ENCODE assay signal across 10 mouse cellular contexts in genomic region chr11:115894755-115895520, GRCm38 (mm10). TPM values are rescaled to one million over a fixed set of nuclear protein-coding genes. Genes with fewer than 3 reads are reported as not detected.
A peak's percentile ranks its signal among the peaks of the same experiment; 100 is the strongest.
DNase-seq lines count a peak whose midpoint lies in the region; ATAC-seq and TF ChIP-seq lines count a peak whose summit lies in the region.
"Had no signal": no experiment of that assay in that cellular context is flagged by ENCODE, and none has a peak within 500 bp of the region (broad histone marks: within the 10 kb centered on the region; RNA-seq: fewer than 3 reads in every experiment).

No protein-coding gene starts in this region.

- H3K4me1 ChIP-seq in heart, embryonic 10.5 days, result peaks cover 53% of the 10 kb centered on the region
- H3K4me1 ChIP-seq in cerebellum, adult 2 months (ENCODE audit: control insufficient read depth, insufficient read depth, low read length), result no peaks in the 10 kb centered on the region

- H3K9me3 ChIP-seq in heart, embryonic 10.5 days, result no peaks in the 10 kb centered on the region
- H3K9me3 ChIP-seq: heart, embryonic 13.5 days; midbrain, embryonic 12.5 days had no signal

- no peak for ATAC-seq in inflammation-experienced regulatory T-cells, adult 6 months

- no peak overlapping the region for H3K4me3 ChIP-seq in heart, embryonic 10.5 days
- H3K4me3 ChIP-seq in cerebellum, adult 2 months (replicated peaks; ENCODE audit: insufficient read depth, low read depth, low read length), result no peak overlapping the region
- H3K4me3 ChIP-seq: heart, embryonic 13.5 days; midbrain, embryonic 12.5 days had no signal

- WGBS in heart, embryonic 10.5 days, result 61% methylated on average over 14 of the region's 14 CpGs
- 74% methylated on average over 14 of the region's 14 CpGs for WGBS in cerebellum, adult 2 months

- no peaks in the 10 kb centered on the region for H3K27me3 ChIP-seq in heart, embryonic 10.5 days (ENCODE audit: insufficient read depth, poor library complexity, severe bottlenecking)
- no peaks in the 10 kb centered on the region for H3K27me3 ChIP-seq in cerebellum, adult 2 months (ENCODE audit: control insufficient read depth, insufficient read depth, low read length)
- H3K27me3 ChIP-seq: heart, embryonic 13.5 days; midbrain, embryonic 12.5 days had no signal

- DNase-seq in heart, embryonic 10.5 days (ENCODE audit: low spot score), result peak; percentile 83
- no peak for DNase-seq in heart, adult 8-10 months (ENCODE audit: low spot score)
- peak; percentile 38 for DNase-seq in 416B (ENCODE audit: low read depth)
- DNase-seq in cerebellum, adult 2 months, result peak; percentile 39 to 56
- DNase-seq in kidney, postnatal 25 days, result peak; percentile 58
- no peak for DNase-seq in gastrocnemius, adult 8-10 months (ENCODE audit: low spot score in 2 of 2)
- DNase-seq in adrenal gland, adult 8-10 months, result no peak

- TF ChIP-seq POLR2A in cerebellum, adult 2 months (IDR thresholded peaks at IDR 0.05; ENCODE audit: borderline replicate concordance, insufficient read depth, low read length), result no peak

- H3K27ac ChIP-seq in heart, embryonic 10.5 days, result no peak overlapping the region
- H3K27ac ChIP-seq in cerebellum, adult 2 months (ENCODE audit: insufficient read depth, low read length), result no peak overlapping the region
- H3K27ac ChIP-seq: heart, embryonic 13.5 days; midbrain, embryonic 12.5 days had no signal

- no peak for TF ChIP-seq CTCF in cerebellum, adult 2 months (IDR thresholded peaks at IDR 0.05; ENCODE audit: borderline replicate concordance, insufficient read depth, low read depth, low read length)

- H3K36me3 ChIP-seq in heart, embryonic 10.5 days, result peaks cover 54% of the 10 kb centered on the region

RNA-seq across cellular contexts. Expression of gene Smim5, which starts 4.8 kb away (rescaled TPM):
- 13.7 and 17.9 TPM in 2 replicates for polyA plus RNA-seq in heart, embryonic 10.5 days (2016; fragmentation: Nextera tagmentation; extraction: Ambion mirVana)
- total RNA-seq in heart, adult 8-10 months (2022), result 10 to 100 TPM; 11.0 to 28.2 (median 14.6) TPM
- 1.3 and 1.7 TPM in 2 replicates for polyA plus RNA-seq in cerebellum, adult 2 months (2012; rRNA removed)
- 1 to 10 TPM in 2 of 3 experiments, under 1 TPM in 1; 0.40 to 1.4 (median 1.1) TPM for polyA plus RNA-seq in inflammation-experienced regulatory T-cells, adult 6 months (2017; shearing (Covaris generic))
- under 1 TPM in 3 of 4 experiments, not detected in 1; 0.61 to 0.88 (median 0.72) TPM for total RNA-seq in gastrocnemius, adult 8-10 months (2022)
- under 1 TPM; 0.29 to 0.65 (median 0.42) TPM for total RNA-seq in adrenal gland, adult 8-10 months (2022)

RNA-seq across cellular contexts. Expression of gene Smim6, which starts 16.9 kb away (rescaled TPM):
- 1.6 and 1.7 TPM in 2 replicates for polyA plus RNA-seq in heart, embryonic 10.5 days (2016; fragmentation: Nextera tagmentation; extraction: Ambion mirVana)
- not detected for total RNA-seq in heart, adult 8-10 months (2022)
- polyA plus RNA-seq in cerebellum, adult 2 months (2012; rRNA removed), result 0.11 TPM in 1 of 2 replicates, not detected in the other
- 1 to 10 TPM; 2.7 to 5.1 (median 4.3) TPM for polyA plus RNA-seq in inflammation-experienced regulatory T-cells, adult 6 months (2017; shearing (Covaris generic))
- not detected for total RNA-seq in gastrocnemius, adult 8-10 months (2022)
- not detected for total RNA-seq in adrenal gland, adult 8-10 months (2022)

RNA-seq across cellular contexts. Expression of gene Myo15b, which starts 36.7 kb away (rescaled TPM):
- 0.23 and 0.31 TPM in 2 replicates for polyA plus RNA-seq in heart, embryonic 10.5 days (2016; fragmentation: Nextera tagmentation; extraction: Ambion mirVana)
- under 1 TPM in 1 of 4 experiments, not detected in 3; 0.06 TPM for total RNA-seq in heart, adult 8-10 months (2022)
- polyA plus RNA-seq in cerebellum, adult 2 months (2012; rRNA removed), result 0.16 and 0.32 TPM in 2 replicates
- polyA plus RNA-seq in inflammation-experienced regulatory T-cells, adult 6 months (2017; shearing (Covaris generic)), result not detected
- not detected for total RNA-seq in gastrocnemius, adult 8-10 months (2022)
- total RNA-seq in adrenal gland, adult 8-10 months (2022), result 1 to 10 TPM in 1 of 4 experiments, under 1 TPM in 2, not detected in 1; 0.09 to 1.1 (median 0.32) TPM

RNA-seq across cellular contexts. Expression of gene Sap30bp, which starts 38.1 kb away (rescaled TPM):
- polyA plus RNA-seq in heart, embryonic 10.5 days (2016; fragmentation: Nextera tagmentation; extraction: Ambion mirVana), result 29.4 and 35.8 TPM in 2 replicates
- 10 to 100 TPM; 14.7 to 21.3 (median 16.2) TPM for total RNA-seq in heart, adult 8-10 months (2022)
- 49.5 and 53.5 TPM in 2 replicates for polyA plus RNA-seq in cerebellum, adult 2 months (2012; rRNA removed)
- polyA plus RNA-seq in inflammation-experienced regulatory T-cells, adult 6 months (2017; shearing (Covaris generic)), result 10 to 100 TPM; 35.6 to 55.2 (median 39.2) TPM
- 10 to 100 TPM in 2 of 4 experiments, 1 to 10 TPM in 2; 7.7 to 15.7 (median 9.7) TPM for total RNA-seq in gastrocnemius, adult 8-10 months (2022)
- 10 to 100 TPM; 46.2 to 53.7 (median 48.3) TPM for total RNA-seq in adrenal gland, adult 8-10 months (2022)

RNA-seq across cellular contexts. Expression of gene Recql5, which starts 38.3 kb away (rescaled TPM):
- polyA plus RNA-seq in heart, embryonic 10.5 days (2016; fragmentation: Nextera tagmentation; extraction: Ambion mirVana), result 20.4 and 22.3 TPM in 2 replicates
- total RNA-seq in heart, adult 8-10 months (2022), result 10 to 100 TPM in 1 of 4 experiments, 1 to 10 TPM in 3; 6.8 to 14.7 (median 8.2) TPM
- polyA plus RNA-seq in cerebellum, adult 2 months (2012; rRNA removed), result 24.7 and 28.5 TPM in 2 replicates
- 10 to 100 TPM; 18.2 to 30.3 (median 23.7) TPM for polyA plus RNA-seq in inflammation-experienced regulatory T-cells, adult 6 months (2017; shearing (Covaris generic))
- total RNA-seq in gastrocnemius, adult 8-10 months (2022), result 1 to 10 TPM; 5.0 to 9.5 (median 6.5) TPM
- 10 to 100 TPM; 24.7 to 40.4 (median 36.6) TPM for total RNA-seq in adrenal gland, adult 8-10 months (2022)

Comparison
In these comparisons a context has a peak if more than half of its experiments do, and no peak if none do; other contexts are left out.
1. DNase-seq: peak in heart, embryonic 10.5 days (single experiment), 416B (single experiment), cerebellum, adult 2 months (2 of 2) and kidney, postnatal 25 days (2 of 2); none in heart, adult 8-10 months (single experiment), gastrocnemius, adult 8-10 months (0 of 2) and adrenal gland, adult 8-10 months (single experiment).
2. RNA of gene Smim5, which starts 4.8 kb away (total RNA-seq): 11.0 to 28.2 TPM in heart, adult 8-10 months; 0.61 to 0.88 TPM in gastrocnemius, adult 8-10 months and 0.29 to 0.65 TPM in adrenal gland, adult 8-10 months; every median in the first group is over 4 times any median in the second.